Mouse (Mus musculus) frontal cortex, postnatal 14 days (tissue): ENCODE results near the gene Sez6l.

Source experiments
- DNase-seq, 2 experiments: peaks; one replicate each; pipeline ENCODE4 v3.0.0; 2022; ENCODE audit warnings: low spot score in 2 of 2

Gene Sez6l

GRCm38 (mm10) chr5:112391002-112391401 lies 186.0 kb downstream of the Sez6l start:
- no peak for DNase-seq

DNA sequence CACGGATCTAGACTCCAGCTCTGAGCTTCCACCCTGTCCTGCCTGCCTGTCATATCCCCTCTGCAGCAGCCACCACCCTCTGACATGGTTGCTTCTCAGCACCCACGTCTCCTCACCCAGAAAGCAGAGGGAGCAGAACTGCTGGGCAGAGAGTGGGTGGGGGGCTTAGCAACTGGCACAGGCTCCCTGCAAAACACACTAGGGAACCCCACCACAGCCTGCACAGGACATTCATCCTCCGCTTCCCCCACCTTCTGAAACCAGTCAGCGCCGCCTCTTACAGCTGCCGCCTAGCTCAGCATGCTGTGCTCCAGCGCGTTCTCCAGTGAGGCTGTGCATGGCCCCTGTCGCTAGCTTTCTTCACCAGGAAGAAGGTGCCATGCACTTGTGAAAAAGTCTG lies 187.6 kb downstream of the Sez6l start:
- DNase-seq = no peak

DNA sequence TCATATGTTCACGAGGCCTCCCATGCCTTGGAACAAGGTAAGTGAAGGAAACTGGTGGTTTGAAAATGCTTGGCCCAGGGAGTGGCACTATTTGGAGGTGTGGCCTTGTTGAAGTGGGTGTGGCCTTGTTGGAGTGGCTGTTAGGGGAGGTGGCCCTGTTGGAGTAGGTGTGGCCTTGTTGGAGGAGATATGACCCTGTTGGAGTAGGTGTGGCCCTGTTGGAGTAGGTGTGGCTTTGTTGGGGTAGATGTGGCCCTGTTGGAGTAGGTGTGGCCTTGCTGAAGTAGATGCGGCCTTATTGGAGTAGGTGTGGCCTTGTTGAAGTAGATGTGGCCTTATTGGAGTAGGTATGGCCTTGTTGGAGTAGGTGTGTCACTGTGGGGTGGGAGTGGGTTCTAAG lies 191.0 kb downstream of the Sez6l start:
- DNase-seq = no peak

GRCm38 (mm10) chr5:112384805-112385472 lies 192.0 kb downstream of the Sez6l start:
- no peak for DNase-seq

DNA sequence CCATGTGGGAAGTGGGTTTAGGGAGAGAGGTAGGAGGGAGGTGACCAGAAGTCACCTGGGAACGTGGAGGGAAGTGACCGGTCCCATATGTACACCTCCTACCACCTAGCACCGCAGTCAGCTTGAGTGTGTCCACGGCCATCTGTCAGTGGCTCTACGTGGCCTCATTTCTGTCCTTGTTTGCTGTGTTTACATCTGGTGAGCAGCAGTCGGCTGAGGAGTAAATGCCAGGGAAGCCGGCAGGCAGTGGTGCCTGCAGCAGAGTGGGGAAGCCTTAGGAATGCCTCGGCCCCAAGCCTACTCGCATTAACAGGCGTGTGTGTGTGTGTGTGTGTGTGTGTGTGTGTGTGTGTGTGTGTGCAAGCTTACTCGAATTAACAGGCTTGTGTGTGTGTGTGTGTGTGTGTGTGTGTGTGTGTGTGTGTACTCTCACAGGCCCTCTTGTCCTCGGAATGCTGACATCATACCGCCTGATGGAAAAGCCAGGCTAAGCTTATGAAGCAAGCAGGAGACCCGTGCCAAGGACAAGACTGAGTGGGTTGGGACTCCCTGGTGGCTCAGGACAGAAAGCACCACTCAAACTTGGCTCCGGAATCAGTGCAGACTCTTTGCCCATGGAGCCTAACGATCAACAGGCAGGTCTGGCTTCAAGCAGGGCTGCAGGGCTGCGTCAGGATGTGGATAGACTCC lies 194.2 kb downstream of the Sez6l start:
- DNase-seq = no peak

DNA sequence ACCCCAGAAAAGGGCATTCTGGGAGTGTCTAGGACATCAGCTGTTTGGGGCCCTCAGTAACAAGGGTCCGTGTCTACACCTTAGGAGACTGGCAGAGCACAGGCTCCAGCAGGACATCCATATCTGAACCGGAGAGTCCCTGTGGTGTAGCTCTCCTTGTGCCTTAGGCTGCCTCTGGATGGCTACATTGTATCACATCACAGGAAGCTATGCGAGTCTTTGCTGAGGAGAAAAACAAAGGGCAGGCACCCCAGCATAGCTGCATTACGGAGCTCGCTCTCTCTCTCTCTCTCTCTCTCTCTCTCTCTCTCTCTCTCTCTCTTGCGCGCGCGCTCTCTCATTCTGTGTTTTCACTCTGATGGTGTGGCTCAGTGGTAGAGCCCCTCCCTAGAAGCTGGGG lies 194.9 kb downstream of the Sez6l start:
- no peak for DNase-seq

GRCm38 (mm10) chr5:112381154-112381553 lies 195.8 kb downstream of the Sez6l start:
- no peak for DNase-seq

DNA sequence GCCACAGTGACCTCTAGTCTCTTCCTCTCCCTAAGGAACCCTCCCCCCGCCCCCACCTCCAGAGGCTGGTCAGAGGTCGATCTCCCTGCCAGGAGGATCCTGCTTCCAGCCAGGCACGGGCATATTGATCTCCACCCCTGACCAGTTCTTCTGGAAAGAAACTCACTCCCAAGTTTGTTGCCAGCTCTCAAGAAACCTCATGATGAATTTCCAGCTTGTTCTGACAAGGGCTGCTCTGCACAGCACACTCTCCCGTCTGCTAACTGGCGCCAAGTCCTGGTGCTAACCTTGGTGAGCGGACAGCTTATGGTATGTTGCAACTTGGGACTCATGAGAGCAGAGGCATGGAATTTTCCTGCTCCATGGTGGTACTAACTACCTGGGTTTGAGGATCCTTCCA lies 198.3 kb downstream of the Sez6l start:
- no peak for DNase-seq

GRCm38 (mm10) chr5:112377380-112377779 lies 199.6 kb downstream of the Sez6l start:
- no peak for DNase-seq

GRCm38 (mm10) chr5:112376111-112376510 lies 200.9 kb downstream of the Sez6l start:
- DNase-seq = no peak

- DNase-seq = peak; percentile 57 to 77
These were observed 205.1 kb downstream of the Sez6l start for GRCm38 (mm10) chr5:112371933-112372332.

- DNase-seq = no peak
These were observed 206.7 kb downstream of the Sez6l start for GRCm38 (mm10) chr5:112370236-112370813.

DNA sequence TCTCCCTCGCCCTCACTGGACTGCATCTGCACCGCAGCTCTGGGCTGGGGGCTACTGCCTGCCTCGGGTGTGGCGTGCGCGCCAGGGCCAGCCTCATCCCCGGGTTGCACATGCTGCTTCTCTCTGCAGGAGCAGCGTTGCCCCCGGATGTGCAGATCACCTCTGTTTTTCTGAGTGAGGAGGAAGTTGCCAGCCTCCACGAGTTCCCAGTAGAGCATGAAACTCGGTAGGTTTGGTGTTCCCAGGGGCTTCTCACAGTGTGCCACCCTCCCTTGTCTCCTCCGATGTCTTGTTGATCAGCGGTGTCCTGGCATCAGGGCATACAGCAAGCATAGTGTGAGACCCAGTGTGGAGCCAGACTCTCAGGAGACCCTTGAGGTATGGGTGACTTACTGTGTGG lies 207.7 kb downstream of the Sez6l start:
- DNase-seq = no peak
